Mouse (Mus musculus) testis, adult 10 weeks (tissue): ENCODE data around the gene Olfr854. TPM values are rescaled to one million over a fixed set of nuclear protein-coding genes. Genes with fewer than 3 reads are reported as not detected.

Source experiments
- polyA plus RNA-seq: library from polyadenylated mRNA; stranded (reverse); fragments of 350-450 nt; fragmentation: Illumina TruSeq; extraction: RNeasy Lipid Tissue Mini Kit (QIAGEN cat#74804); gene quantifications from one replicate; pipeline ENCODE4 v1.2.3, GENCODE M21; 2014; ENCODE audit warnings: low read depth, low replicate concordance

The Olfr854 gene
- not detected for polyA plus RNA-seq

DNA sequence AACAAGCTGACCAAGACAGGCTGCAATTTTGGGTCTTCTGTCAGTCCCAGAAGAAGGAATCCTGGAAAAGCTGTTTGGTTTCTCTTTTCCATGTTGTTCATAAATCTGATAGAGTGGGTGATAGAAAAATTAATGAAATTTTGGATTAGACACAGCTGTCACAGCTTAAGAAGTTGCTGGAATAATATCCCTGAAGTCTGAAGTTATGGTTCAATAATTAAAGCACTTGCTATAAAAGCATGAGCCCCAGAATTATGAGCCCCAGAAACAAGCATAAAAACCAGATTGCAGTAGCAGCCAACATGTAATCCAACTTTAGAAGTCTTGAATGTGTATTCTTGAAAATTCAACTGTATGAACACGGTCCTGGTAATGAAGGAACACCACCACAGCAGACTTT is at the start of gene Olfr854:
Gene Olfr854, minus strand, starts transcription at position 101 of the 400 bp plus-strand sequence.

DNA sequence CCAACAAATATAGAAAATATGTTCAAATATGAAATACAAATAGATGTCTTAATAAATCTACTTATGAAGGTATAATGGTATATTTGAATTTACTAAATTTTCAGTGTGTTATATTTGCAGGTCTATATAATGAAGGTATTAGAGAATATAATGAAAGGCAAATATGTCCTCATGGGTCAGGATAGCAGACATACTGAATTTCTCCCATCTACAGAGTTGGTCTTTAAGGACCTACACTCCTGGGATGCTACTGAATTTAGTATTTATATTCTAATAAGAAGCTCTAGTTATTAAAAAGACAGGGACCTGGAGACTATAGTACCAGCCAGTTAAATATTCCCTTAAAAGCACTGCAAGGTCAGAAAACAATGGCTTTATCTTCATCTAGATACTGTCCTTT is 15.1 kb upstream of the Olfr854 start, which contains the start of gene Olfr855:
Gene Olfr855, plus strand, starts transcription at position 301 of the 400 bp plus-strand sequence.

DNA sequence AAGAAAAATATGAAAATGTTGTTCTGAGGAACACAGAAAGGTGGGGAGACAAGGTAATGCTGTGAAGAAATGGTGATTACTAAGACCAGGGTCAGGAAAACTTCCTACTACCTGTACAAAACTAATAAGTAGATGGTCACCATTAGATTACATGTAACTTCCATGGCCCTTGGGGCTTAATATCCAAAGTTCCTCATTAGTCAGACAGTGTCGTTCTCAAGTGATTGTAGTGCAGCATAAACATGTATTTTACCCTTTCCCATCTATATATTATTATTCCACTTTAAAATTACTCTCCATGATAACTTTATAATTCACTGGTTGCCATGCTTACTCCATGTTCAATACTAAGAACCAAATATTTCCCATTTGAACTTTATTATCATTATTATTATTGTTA is 26.2 kb downstream of the Olfr854 start, which contains the start of gene Olfr853:
Gene Olfr853, minus strand, starts transcription at position 101 of the 400 bp plus-strand sequence.

Other genes with a start within 250 kb of the Olfr854 start
- not detected for gene Olfr845, start 230.9 kb downstream of the Olfr854 start, polyA plus RNA-seq
- gene Olfr846, start 203.4 kb downstream of the Olfr854 start, polyA plus RNA-seq: not detected
- not detected for gene Olfr847, start 188.7 kb downstream of the Olfr854 start, polyA plus RNA-seq
- gene Olfr849, start 127.1 kb downstream of the Olfr854 start, polyA plus RNA-seq: not detected
- gene Olfr850, start 89.1 kb downstream of the Olfr854 start, polyA plus RNA-seq: not detected
- gene Olfr851, start 74.1 kb downstream of the Olfr854 start, polyA plus RNA-seq: not detected
- not detected for gene Olfr853, start 26.3 kb downstream of the Olfr854 start, polyA plus RNA-seq
- gene Olfr855, start 15.2 kb upstream of the Olfr854 start, polyA plus RNA-seq: not detected
- gene Zfp317, start 54.7 kb upstream of the Olfr854 start, polyA plus RNA-seq: 25.1 TPM
- not detected for gene Olfr857, start 142.1 kb upstream of the Olfr854 start, polyA plus RNA-seq
- gene Olfr58, start 212.9 kb upstream of the Olfr854 start, polyA plus RNA-seq: not detected
- not detected for gene Olfr859, start 237.5 kb upstream of the Olfr854 start, polyA plus RNA-seq